Mouse (Mus musculus): ENCODE measurements at regions not wholly inside any gene's neighbourhood (a gene's known extent, or its start where the extent isn't known, plus 50 kb on each side); places are given as distances from the start of the nearest gene placed in this dataset.
A peak's percentile ranks its signal among the peaks of the same experiment; 100 is the strongest.

GRCm38 (mm10) chr16:69125361-69125760 is 738.2 kb downstream of the Speer2 start:
- DNase-seq (ENCODE audit: extremely low read depth, low read depth), result no peak

GRCm38 (mm10) chr16:69105331-69105730 is 758.2 kb downstream of the Speer2 start:
- DNase-seq (ENCODE audit: extremely low read depth, low read depth), result no peak

GRCm38 (mm10) chr16:69093083-69093482 is 770.5 kb downstream of the Speer2 start:
- no peak for DNase-seq (ENCODE audit: extremely low read depth, low read depth)

- peak; percentile 7 for DNase-seq (ENCODE audit: extremely low read depth, low read depth)
Observed at GRCm38 (mm10) chr16:69051124-69051523, 812.4 kb downstream of the Speer2 start.

All from MEL-GATA-1-ER (cell line).